ENCODE assay signal across 12 mouse cellular contexts in the genomic region with DNA sequence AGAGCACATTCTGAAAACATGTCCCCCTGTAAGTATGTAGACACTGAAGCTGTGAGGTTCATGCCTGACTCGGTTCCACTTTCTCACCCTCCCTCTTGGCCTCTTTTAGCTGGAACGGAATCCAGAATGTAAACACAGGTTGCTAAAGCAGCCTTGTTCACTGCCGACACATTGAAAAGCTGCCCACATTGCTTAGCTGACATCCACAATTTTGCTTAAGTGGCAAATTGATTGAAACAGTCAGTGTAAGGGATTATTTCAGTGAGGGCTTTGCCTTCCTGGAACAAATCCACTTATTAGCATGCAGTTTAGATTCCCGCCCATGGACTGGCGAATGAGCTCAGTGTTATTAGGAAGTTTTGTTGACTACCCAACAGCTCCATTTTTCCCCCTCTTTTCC.
DNase-seq lines count a peak whose midpoint lies in the region; ATAC-seq and TF ChIP-seq lines count a peak whose summit lies in the region.
"Had no signal": no experiment of that assay in that cellular context is flagged by ENCODE, and none has a peak within 500 bp of the region (broad histone marks: within the 10 kb centered on the region; RNA-seq: fewer than 3 reads in every experiment).

No protein-coding gene starts in this region.

- H3K9me3 ChIP-seq in forebrain, postnatal 0 days (ENCODE audit: low read length): no peaks in the 10 kb centered on the region
- no peaks in the 10 kb centered on the region for H3K9me3 ChIP-seq in neural tube, embryonic 15.5 days (replicated peaks)

- H3K4me3 ChIP-seq in forebrain, postnatal 0 days (ENCODE audit: low read depth, low read length): no peak overlapping the region
- no peak overlapping the region for H3K4me3 ChIP-seq in neural tube, embryonic 15.5 days (replicated peaks)

- no peak for TF ChIP-seq CTCF in forebrain, postnatal 0 days (IDR thresholded peaks at IDR 0.05; ENCODE audit: low read depth)

- WGBS in forebrain, postnatal 0 days: 14% methylated on average over 5 of the region's 5 CpGs
- WGBS in neural tube, embryonic 15.5 days: 65% methylated on average over 5 of the region's 5 CpGs

- H3K27ac ChIP-seq in forebrain, postnatal 0 days (ENCODE audit: low read depth, low read length): no peak overlapping the region
- no peak overlapping the region for H3K27ac ChIP-seq in neural tube, embryonic 15.5 days (replicated peaks)

- ATAC-seq in forebrain, postnatal 0 days: peak; percentile 36; the same call in 1 of the 2 replicates
- no peak for ATAC-seq in neural tube, embryonic 15.5 days (ENCODE audit: low FRiP score)

- H3K4me1 ChIP-seq in forebrain, postnatal 0 days (ENCODE audit: insufficient read depth): no peaks in the 10 kb centered on the region
- peaks cover 27% of the 10 kb centered on the region for H3K4me1 ChIP-seq in neural tube, embryonic 15.5 days

- H3K36me3 ChIP-seq in forebrain, postnatal 0 days (ENCODE audit: insufficient read depth): no peaks in the 10 kb centered on the region
- no peaks in the 10 kb centered on the region for H3K36me3 ChIP-seq in neural tube, embryonic 15.5 days

- DNase-seq in heart, adult 11 months: peak; percentile 25
- no peak for DNase-seq in heart, adult 8-10 months (ENCODE audit: low spot score)
- peak; percentile 51 for DNase-seq in brain, adult 2 months (ENCODE audit: low read depth, low spot score)
- peak; percentile 33 for DNase-seq in forebrain, postnatal 0 days
- DNase-seq in lung, postnatal 4 days: peak; percentile 30
- DNase-seq in layer of hippocampus, postnatal 14 days (ENCODE audit: low spot score in 2 of 2): no peak
- DNase-seq in B cell, adult 2 months: no peak
- DNase-seq: adrenal gland, adult 8-10 months; cerebellum, adult 18-20 months; kidney, postnatal 4 days; thymus, postnatal 25 days had no signal

- H3K4me2 ChIP-seq in forebrain, postnatal 0 days (ENCODE audit: low read depth): no peak overlapping the region
- H3K4me2 ChIP-seq in neural tube, embryonic 15.5 days: no peak overlapping the region

- H3K27me3 ChIP-seq in forebrain, postnatal 0 days (ENCODE audit: insufficient read depth, low read length): no peaks in the 10 kb centered on the region
- H3K27me3 ChIP-seq in neural tube, embryonic 15.5 days (replicated peaks): no peaks in the 10 kb centered on the region

- no peak overlapping the region for H3K9ac ChIP-seq in forebrain, postnatal 0 days
- H3K9ac ChIP-seq in neural tube, embryonic 15.5 days (replicated peaks): no peak overlapping the region

Comparison
In these comparisons a context has a peak if more than half of its experiments do, and no peak if none do; other contexts are left out.
1. DNase-seq: peak in heart, adult 11 months (single experiment), brain, adult 2 months (single experiment), forebrain, postnatal 0 days (single experiment) and lung, postnatal 4 days (2 of 2); none in heart, adult 8-10 months (single experiment), layer of hippocampus, postnatal 14 days (0 of 2) and B cell, adult 2 months (0 of 2).